Mouse (Mus musculus): Measurements from ENCODE around the gene Grm3. TPM values are rescaled to one million over a fixed set of nuclear protein-coding genes. Genes with fewer than 3 reads are reported as not detected.

Grm3 gene
- polyA plus RNA-seq (2015; fragmentation: Illumina TruSeq; extraction: RNeasy Lipid Tissue Mini Kit (QIAGEN cat#74804); ENCODE audit: insufficient read depth, low read depth, low replicate concordance): not detected

DNA sequence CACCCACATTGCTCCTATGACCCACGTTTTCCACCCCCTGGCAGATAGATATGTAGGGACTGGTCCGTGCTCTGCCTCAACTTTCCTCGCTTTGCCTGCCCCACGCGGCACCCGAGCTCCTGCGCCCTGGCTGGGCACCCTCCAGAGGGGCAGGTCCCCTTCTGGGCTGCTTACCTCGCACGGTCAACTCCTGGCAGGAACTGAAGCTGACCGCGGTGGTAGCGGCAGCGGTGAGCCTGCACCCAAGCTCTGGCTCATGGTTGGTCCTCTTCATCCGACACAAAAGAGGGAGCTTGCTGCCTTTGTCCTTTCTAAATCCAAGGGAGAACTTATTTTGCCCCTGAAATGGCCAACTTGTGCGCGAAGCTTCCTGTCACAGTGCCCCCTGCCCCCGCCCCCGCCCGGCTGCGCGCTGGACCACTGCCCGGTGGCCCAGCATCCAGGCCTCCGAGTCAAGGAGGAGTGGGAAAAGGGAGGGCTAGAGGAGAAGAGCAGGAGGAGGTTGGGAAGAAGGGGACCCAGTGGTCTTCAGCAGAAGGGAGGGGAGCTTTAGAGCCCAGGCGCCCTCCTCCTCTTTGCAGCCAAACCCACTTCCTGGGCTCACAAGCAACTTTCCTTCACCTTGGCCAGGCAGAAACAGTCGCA lies at the start of gene Grm3:
Gene Grm3 (minus strand): TSS at position 215 of the 645 bp plus-strand sequence.

